Mouse (Mus musculus) ES-E14 (cell line): Measurements from ENCODE around the gene Ranbp9. TPM values are rescaled to one million over a fixed set of nuclear protein-coding genes. Genes with fewer than 3 reads are reported as not detected.

Source experiments
- DNase-seq: peaks from one replicate; pipeline ENCODE4 v3.0.0-alpha.2; 2013; ENCODE audit warnings: low read depth, low spot score
- H3K27ac ChIP-seq: 2 replicates; pipeline ENCODE4 v1.5.1; 2012; ENCODE audit warnings: low read depth, mild to moderate bottlenecking, low read length, moderate library complexity, mixed read lengths; ENCODE audit not compliant: poor library complexity, insufficient read depth, severe bottlenecking
- H3K36me3 ChIP-seq: 2 replicates; pipeline ENCODE4 v1.6.1; 2012; ENCODE audit warnings: mild to moderate bottlenecking, low read length, moderate library complexity, mixed read lengths; ENCODE audit not compliant: control insufficient read depth, poor library complexity, insufficient read depth, severe bottlenecking
- H3K4me1 ChIP-seq, 2 experiments: fragments of 150-350 bp in 1 of 2; sonication (generic) in 1 of 2; 2 replicates each; pipeline ENCODE4 v1.6.1; 2012; ENCODE audit warnings: low read length in 2 of 2, mild to moderate bottlenecking in 1 of 2, mixed read lengths in 1 of 2; ENCODE audit not compliant: control insufficient read depth in 2 of 2, insufficient read depth in 2 of 2, poor library complexity in 1 of 2
- H3K4me3 ChIP-seq, 2 experiments: fragments of 150-350 bp in 1 of 2; sonication (generic) in 1 of 2; 2 replicates each; pipeline ENCODE4 v1.5.1; 2012; ENCODE audit warnings: low read length in 2 of 2, low read depth in 1 of 2, mild to moderate bottlenecking in 1 of 2, mixed read lengths in 1 of 2; ENCODE audit not compliant: insufficient read depth in 1 of 2, poor library complexity in 1 of 2, severe bottlenecking in 1 of 2
- H3K9ac ChIP-seq: 2 replicates; pipeline ENCODE4 v1.6.1; 2012; ENCODE audit warnings: low read depth, mild to moderate bottlenecking, low read length, mixed read lengths; ENCODE audit not compliant: poor library complexity, insufficient read depth, severe bottlenecking
- H3K9me3 ChIP-seq: fragments of 150-350 bp; sonication (generic); 2 replicates; pipeline ENCODE4 v1.6.1; 2012; ENCODE audit warnings: low read depth, mild to moderate bottlenecking, low read length; ENCODE audit not compliant: control insufficient read depth, insufficient read depth
- CHD2 ChIP-seq: IDR thresholded peaks from 2 replicates; pipeline ENCODE4 v1.6.1; 2014; ENCODE audit warnings: mild to moderate bottlenecking, low read depth, low read length, inconsistent platforms
- HCFC1 ChIP-seq: IDR thresholded peaks from 2 replicates; pipeline ENCODE4 v1.6.1; 2012; ENCODE audit warnings: low read length, inconsistent platforms, borderline replicate concordance; ENCODE audit not compliant: insufficient read depth
- MAFK ChIP-seq: IDR thresholded peaks from 2 replicates; pipeline ENCODE4 v1.6.1; 2014; ENCODE audit warnings: mild to moderate bottlenecking, low read depth, low read length, inconsistent platforms; ENCODE audit not compliant: insufficient read depth
- ZC3H11A ChIP-seq: IDR thresholded peaks from 2 replicates; pipeline ENCODE4 v1.6.1; 2012; ENCODE audit warnings: low read depth, mild to moderate bottlenecking, inconsistent platforms, low read length, borderline replicate concordance
- ZNF384 ChIP-seq: IDR thresholded peaks from 2 replicates; pipeline ENCODE4 v1.6.1; 2012; ENCODE audit warnings: low read depth, low read length, inconsistent platforms
- in situ Hi-C, 2 experiments: fragments of 600-800 bp; cut with MboI; formaldehyde crosslinking; loops; one replicate each; pipeline ENCODE4 v1.15.1; 2025; ENCODE audit warnings: low sequenced_read_pairs in 2 of 2, inconsistent platforms in 1 of 2; ENCODE audit not compliant: unreplicated experiment in 2 of 2
- total RNA-seq: library from RNA; depleted of rRNA; stranded (reverse); fragments of 300-350 nt; gene quantifications from 2 replicates; pipeline ENCODE4 v1.2.3, GENCODE M21; 2012

Gene Ranbp9
- total RNA-seq, 1 experiment = 27.8 TPM

- in situ Hi-C loops = no loop called here
- Histone ChIP-seq H3K4me1 (no peaks in the 10 kb centered on the region), H3K9me3 (no peaks in the 10 kb centered on the region), H3K4me3 (no peak overlapping the region), H3K27ac (no peak overlapping the region), H3K36me3 (peaks cover 6% of the 10 kb centered on the region; the same call in 1 of the 2 replicates), H3K9ac (no peak overlapping the region)
- TF ChIP-seq MAFK (no peak), CHD2 (no peak), HCFC1 (no peak), ZC3H11A (no peak)
- no peak for DNase-seq
Observed at GRCm38 (mm10) chr13:43415249-43415648, 65.8 kb downstream of the Ranbp9 start.

DNA sequence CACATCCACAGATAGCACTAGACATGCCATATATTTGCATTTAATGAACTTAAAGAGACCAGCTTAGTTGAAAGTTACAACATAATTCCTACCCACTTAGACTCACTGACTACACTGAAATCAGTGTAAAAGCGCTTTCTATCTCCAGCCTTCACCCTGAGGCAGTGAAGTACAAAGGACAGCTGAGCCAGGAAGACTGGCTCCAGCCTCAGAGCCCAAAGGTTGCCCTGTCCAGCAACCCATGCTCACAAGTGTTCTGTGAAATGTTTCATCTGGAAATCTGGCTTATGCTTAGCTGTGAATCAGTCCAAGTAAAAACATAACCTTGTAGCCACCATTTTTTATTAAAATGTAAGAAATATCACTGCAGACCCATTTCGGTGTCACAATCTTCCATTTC is 67.5 kb downstream of the Ranbp9 start:
- no peak overlapping the region for H3K9ac ChIP-seq
- H3K4me3 ChIP-seq = no peak overlapping the region
- no peaks in the 10 kb centered on the region for H3K9me3 ChIP-seq
- peaks cover 4% of the 10 kb centered on the region; the same call in 1 of the 2 replicates for H3K36me3 ChIP-seq
- in situ Hi-C loops = no loop called here
- H3K4me1 ChIP-seq = no peaks in the 10 kb centered on the region
- DNase-seq = no peak
- H3K27ac ChIP-seq = no peak overlapping the region
- no peak for TF ChIP-seq MAFK
- no peak for TF ChIP-seq ZC3H11A
- no peak for TF ChIP-seq HCFC1
- no peak for TF ChIP-seq ZNF384
- TF ChIP-seq CHD2 = no peak

DNA sequence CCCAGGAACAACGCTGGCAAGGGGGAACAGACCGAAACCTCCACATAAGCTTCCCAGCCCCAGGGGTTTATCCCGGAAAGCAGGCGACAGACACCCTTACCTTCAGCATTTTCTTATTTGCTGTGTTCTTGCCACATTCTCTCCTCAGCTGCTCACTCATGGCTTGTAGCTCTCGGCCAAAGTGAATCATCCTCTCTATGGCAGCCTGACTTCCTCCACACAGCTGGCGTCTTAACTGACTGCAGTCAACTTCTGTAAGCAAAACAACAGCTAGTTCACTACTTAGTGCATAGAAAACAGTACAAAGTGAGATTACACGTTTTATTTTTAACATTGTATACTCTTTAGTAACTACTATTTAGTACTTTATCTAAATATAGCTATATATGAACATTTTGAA is 68.8 kb downstream of the Ranbp9 start:
- TF ChIP-seq HCFC1 (no peak), ZNF384 (no peak), CHD2 (no peak), MAFK (no peak), ZC3H11A (no peak)
- Histone ChIP-seq H3K36me3 (peaks cover 4% of the 10 kb centered on the region; the same call in 1 of the 2 replicates), H3K4me1 (no peaks in the 10 kb centered on the region), H3K4me3 (no peak overlapping the region), H3K9me3 (no peaks in the 10 kb centered on the region), H3K27ac (no peak overlapping the region), H3K9ac (no peak overlapping the region)
- no peak for DNase-seq
- in situ Hi-C loops = no loop called here

- TF ChIP-seq MAFK (no peak), CHD2 (no peak), HCFC1 (no peak)
- Histone ChIP-seq H3K9ac (no peak overlapping the region; the same call in 1 of the 2 replicates), H3K27ac (no peak overlapping the region), H3K9me3 (peaks cover 9% of the 10 kb centered on the region), H3K4me1 (0 out of 4 replicates have a peak, but pooled peaks cover 0 to 2% of the 10 kb centered on the region in 2 experiments), H3K4me3 (peak overlapping the region in 1 of 2 experiments; percentile 100; a peak in 1 of 4 replicates), H3K36me3 (peaks cover 7% of the 10 kb centered on the region)
- no peak for DNase-seq
- in situ Hi-C loops = no loop called here
Observed at GRCm38 (mm10) chr13:43399576-43399975, 81.5 kb downstream of the Ranbp9 start.
